Mouse (Mus musculus) G1E (cell line): ENCODE results near the gene Colgalt1.

Experiments
- CTCF ChIP-seq: IDR thresholded peaks from 2 replicates; pipeline ENCODE4 v1.5.1; 2012; ENCODE audit warnings: low read depth, low read length, inconsistent platforms, mixed read lengths
- GATA1 ChIP-seq: IDR thresholded peaks from 2 replicates; pipeline ENCODE4 v1.6.1; 2012; ENCODE audit warnings: borderline replicate concordance, low read length, inconsistent platforms, mixed read lengths
- TAL1 ChIP-seq: conservative IDR thresholded peaks from 2 replicates; pipeline ENCODE4 v1.6.1; 2012; ENCODE audit warnings: low read depth, low read length, inconsistent platforms, mixed read lengths

DNA sequence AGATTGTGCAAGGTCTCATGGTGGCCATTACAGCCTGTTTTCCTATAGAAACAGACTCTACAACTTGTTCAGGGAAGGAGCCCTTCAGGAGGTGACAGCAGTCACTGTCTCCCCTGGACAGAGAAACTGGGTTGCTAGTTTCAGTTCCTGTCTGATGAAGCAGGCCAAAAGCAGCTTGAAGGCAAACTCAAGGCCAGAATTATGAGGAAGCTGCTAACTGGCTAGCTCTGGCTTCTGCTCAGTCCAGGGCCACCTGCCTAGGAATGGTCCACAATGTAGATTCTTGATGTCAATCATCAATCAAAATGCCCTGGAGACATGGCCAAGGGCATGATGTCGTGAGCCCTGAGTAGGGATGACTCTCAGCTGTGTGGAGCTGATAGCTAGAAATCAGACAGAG lies 14.3 kb downstream of the Colgalt1 start:
- no peak for TF ChIP-seq GATA1
- no peak for TF ChIP-seq CTCF
- TF ChIP-seq TAL1 = no peak
